Mouse (Mus musculus) ES-Bruce4 (cell line): ENCODE measurements around the gene Slc39a10.

Experiments used
- CTCF ChIP-seq: IDR thresholded peaks from one replicate; pipeline ENCODE4 v1.8.1; 2011; ENCODE audit warnings: low read depth, low read length
- EP300 ChIP-seq: IDR thresholded peaks from 2 replicates; pipeline ENCODE4 v1.6.1; 2011; ENCODE audit warnings: low read depth, low read length; ENCODE audit not compliant: insufficient read depth
- POLR2A ChIP-seq: IDR thresholded peaks from one replicate; pipeline ENCODE4 v1.8.1; 2011; ENCODE audit warnings: low read length; ENCODE audit not compliant: insufficient read depth

DNA sequence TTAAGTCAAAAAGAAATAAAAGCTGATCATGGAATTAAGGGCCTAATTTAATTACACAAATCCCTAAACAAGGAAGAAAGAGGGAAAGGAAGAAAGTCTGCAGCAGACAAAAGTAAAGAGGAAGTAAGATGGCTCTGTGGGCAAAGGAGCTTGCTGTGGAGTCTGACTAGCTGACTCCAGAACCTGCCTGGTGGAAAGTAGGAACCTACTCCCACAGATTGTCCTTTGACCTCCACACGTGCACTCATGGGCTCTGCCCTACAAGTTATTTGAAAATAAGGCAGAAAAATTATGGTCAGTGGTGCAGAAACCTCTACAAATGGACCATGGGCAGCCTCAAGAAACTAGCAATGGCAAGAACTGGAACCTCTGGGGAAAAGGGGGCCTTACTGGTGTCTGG is 32.6 kb downstream of the Slc39a10 start:
- TF ChIP-seq EP300 (no peak), CTCF (no peak), POLR2A (no peak)
